Mouse (Mus musculus): ENCODE data around the gene Flrt2.
A peak's percentile ranks its signal among the peaks of the same experiment; 100 is the strongest.

The Flrt2 gene

DNA sequence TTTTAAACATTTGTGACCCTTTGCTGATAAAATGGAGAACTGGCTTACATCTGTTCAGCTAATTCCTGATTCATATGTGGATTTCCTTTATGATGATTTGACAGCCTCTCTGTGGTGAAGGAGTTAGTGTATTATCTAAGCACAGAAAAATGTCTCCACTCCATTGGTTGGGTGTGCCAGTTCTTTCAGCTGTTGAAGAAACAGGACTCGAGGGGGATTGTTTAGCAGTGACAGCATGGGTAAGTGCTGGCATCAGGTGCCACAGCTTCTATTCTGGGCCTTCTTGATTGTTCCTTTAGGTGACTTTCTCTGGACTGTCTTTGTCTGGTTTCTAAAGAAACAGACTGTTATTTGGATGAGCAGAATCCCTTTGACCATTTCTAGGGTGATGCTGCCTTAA is 42.0 kb downstream of the Flrt2 start:
- no peak for DNase-seq (ENCODE audit: low spot score in 2 of 2)

DNA sequence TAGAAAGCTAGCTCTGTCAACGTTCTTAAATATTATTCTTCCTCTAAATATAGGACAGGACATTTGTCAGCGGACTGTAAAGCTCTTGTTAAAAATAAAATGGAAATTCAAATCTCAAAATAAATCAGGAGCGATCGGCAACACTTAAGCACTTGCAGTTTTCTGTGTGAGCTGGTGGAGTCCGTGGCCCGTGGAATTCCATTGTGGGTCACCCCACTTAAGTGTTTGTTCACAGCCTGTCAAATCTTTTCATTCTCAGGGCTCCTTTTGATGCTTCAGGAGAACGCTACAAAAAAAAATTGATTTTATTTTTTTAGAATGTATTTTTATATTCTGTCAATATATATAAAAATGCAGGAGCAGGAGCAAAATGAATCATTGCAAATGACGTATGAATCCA is 45.5 kb downstream of the Flrt2 start:
- DNase-seq (ENCODE audit: low spot score in 2 of 2) = no peak

DNA sequence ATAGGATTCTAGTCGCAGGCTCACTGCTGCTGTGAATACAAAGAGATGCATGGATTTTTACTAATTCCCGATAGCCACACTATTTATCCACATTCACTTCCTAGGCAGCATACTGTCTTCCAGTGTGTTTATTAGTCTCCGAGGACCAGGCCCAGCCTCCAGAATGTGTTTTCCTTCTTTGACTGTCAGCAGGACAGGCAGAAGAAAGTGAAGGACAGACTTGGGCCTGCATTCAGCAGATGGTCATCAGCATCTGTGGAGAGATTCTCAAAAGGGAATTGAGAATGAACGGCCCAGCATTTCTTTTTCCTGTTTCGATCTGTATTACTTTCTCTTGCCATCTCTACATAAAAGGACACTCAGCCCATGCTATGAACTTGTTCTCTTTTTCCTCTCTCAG is 46.0 kb downstream of the Flrt2 start:
- DNase-seq (ENCODE audit: low spot score in 2 of 2) = no peak

DNA sequence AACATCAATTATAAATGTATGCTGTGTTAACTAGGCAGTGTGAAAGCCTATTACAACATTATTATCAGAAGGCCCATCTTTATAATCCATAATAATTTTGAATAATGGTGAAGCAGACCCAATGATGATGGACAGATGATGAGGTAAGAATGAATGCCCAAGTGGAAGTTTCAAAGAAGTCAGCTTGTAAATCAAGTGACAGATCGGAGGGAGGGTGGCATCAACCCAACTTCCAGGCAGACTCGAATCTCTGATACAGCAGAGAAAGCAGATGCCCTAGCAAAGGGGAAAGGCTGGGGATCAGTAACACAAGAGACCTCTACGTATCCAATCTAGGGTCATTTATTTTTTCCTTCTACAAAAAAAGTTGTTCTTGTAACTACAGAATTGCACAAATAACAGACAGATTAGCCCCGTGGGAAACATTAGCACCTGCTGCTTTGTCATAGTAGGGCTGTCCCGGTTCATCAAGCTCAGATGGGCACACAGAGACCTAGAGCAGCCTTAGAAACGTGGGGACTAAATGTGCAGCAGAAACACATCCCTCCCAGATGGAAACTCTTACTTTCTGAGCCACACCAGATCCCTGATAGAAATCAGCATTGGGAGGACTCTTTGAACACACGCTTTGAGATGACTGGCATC is 46.6 kb downstream of the Flrt2 start:
- DNase-seq (ENCODE audit: low spot score in 2 of 2) = no peak

DNA sequence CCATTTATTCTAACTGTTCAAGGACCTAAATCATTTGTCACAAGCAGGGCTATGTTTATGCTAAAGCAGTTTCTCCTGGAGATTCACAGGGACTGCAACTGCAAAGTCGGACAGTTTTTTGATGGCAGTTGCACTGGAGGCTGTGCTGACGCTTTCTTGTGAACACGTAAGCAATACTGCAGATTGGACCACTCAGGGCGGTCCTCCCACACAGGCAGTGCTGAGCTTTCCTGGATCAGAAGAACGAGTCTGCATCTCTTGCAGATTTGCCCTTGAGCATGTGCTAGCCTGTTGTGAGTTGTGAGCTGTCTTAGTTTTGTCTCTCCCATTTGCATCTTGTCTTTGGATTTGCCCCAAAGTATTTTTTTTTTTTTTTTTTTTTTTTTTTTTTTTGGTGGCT is 47.7 kb downstream of the Flrt2 start:
- DNase-seq (ENCODE audit: low spot score in 2 of 2) = no peak

DNA sequence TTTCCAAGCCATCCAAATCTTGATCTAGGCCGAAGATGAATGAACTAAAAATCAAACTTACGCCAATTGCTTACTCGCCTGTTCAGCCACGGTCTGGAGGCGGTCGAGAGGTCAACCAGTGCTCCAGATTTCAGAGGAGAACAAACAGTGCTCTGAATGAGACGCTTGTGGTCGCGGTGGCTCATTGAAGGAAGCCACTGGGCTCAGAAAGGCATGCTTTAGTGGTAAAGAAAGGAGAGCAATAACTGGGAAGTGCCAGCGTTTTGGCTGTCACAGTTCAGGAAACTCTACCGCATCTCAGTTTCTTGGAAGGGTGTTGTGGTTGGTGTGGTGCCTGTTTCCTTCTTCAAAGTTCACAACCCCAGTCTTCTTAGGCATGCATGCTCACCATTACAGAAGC is 49.3 kb downstream of the Flrt2 start:
- DNase-seq (ENCODE audit: low spot score in 2 of 2) = no peak

DNA sequence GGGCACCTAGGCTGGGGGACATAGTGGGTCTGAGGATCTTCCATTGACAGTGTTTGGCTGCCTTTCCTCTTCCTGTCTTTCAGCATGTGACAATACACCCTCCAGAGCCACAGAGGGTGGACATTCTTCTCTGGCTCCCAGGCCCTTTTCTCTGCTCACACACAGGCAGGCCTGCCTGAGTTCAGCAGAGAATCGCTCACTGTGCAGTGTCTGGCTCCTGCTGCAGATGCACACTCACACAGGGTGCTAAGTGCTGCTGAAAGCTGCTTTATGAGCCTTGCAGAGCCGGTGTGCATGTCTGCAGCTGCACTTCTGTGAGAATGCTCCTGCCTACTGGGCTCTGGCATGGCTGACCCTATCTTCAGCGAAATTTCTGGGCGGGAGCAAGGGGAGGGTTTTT is 52.3 kb downstream of the Flrt2 start:
- peak in 1 of 2 experiments; percentile 26 for DNase-seq (ENCODE audit: low spot score in 2 of 2)

DNA sequence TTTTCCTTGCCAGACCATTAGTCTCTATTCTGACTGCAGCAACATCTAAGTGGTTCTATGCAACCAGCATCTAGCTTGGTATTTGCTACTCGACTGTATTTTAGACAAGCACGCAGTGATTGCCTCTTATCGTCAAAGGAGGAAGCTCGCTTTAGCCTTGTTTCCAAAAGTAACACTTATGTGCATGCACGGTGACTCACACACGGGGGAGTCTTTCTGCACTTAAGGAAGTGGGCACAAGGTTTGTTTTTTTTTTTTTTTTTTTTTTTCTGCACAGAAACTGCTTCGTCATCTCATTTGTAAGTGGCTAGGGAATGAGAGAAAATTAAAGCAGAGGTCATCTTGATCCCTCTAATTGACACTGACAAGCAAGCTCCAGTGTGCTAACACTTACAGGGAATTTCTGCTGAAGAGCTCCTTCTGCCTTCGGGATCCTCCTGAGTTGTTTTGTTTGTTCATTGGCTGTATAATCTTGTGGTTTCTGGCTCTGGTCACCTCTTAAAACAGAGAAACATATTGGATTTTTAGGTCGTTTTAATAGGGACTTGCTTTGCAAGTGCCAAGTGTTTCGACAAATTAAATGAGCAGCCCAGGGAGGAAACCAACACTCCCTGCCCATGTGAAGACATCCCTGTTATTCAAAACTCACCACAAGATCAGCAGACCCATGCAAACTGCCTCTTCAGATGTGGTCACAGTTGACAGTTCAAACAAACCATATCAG is 55.0 kb downstream of the Flrt2 start:
- no peak for DNase-seq (ENCODE audit: low spot score in 2 of 2)

DNA sequence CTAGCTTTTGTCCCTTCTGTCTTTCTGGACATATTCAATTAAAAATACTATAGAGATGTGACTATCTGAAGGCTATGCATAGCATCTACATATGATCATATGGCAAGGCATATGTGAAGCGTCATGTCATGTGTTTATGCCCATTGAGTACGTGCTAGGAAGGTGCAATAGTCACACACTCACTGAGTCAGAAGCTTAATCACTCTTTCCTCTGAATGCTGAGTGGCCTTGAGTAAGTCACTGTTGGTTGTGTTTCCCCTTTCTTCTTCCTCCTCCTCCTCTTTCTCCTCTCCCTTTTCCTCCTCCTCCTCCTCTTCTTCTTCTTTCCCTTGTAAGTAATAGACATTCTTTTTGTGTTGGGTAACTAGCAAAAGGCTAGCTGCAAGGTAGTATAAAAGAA is 56.7 kb downstream of the Flrt2 start:
- DNase-seq (ENCODE audit: low spot score in 2 of 2) = no peak

DNA sequence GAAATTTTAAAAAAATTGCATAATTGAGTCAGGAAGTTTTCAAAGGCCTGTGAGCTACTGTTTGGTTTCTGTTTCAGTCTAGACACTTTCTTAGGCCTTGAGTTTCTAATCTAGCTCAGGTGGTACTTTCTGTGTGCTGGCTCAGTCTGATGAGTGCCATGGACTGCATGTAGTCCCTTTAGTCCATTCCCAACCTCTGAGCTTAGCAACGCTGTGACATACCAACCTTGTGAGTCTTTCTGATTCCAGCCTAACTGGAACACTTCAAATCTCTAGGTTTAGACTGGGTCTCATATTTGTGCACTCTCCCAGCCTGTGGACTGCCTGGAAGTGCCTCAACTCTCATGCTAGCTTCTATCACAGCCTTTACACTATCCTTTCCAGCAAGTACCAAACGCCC is 57.2 kb downstream of the Flrt2 start:
- no peak for DNase-seq (ENCODE audit: low spot score in 2 of 2)

DNA sequence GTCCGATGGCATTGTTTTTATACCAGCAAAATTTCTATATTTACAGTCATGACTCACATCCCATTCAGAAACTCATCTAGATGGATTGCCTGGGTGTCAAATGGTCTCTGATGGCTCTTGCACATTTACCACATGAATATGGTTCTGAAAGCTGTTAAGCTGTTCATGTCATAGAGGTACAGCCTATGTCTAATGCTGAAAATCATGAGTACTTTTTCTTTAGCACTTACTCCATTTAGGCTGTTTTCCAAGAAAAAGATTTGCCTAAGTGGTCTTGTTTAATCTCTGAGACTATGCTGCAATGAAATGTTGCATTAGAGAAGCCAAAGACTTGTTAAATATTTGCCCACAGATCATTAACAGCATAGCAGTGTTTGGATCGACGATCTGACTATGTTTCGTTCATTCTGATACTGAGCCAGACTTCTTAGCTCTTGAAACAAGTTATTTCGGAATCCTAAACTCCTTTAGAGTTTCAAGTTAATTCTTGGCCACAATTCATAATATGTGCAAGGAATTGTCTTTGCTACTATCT is 67.3 kb downstream of the Flrt2 start:
- DNase-seq (ENCODE audit: low spot score in 2 of 2) = no peak

DNA sequence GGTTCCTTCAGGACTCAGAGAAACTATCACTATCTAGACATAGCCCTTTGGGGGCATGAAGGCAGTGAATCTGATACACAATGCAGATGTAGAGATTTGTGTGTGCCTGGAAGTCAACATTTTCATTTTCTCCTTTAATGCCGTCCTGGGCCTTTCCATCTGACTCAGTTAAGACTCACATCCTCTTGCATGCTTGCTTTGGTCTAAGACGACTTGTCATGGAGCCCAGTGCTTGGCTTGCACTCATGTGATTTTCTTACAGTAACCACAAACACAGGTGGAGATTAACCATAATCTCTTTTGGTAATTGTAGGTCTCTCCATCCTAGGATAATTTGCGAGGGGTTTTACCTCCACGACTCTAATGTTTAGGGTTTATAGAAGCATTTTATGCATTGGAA is 73.2 kb downstream of the Flrt2 start:
- DNase-seq (ENCODE audit: low spot score in 2 of 2) = no peak

DNA sequence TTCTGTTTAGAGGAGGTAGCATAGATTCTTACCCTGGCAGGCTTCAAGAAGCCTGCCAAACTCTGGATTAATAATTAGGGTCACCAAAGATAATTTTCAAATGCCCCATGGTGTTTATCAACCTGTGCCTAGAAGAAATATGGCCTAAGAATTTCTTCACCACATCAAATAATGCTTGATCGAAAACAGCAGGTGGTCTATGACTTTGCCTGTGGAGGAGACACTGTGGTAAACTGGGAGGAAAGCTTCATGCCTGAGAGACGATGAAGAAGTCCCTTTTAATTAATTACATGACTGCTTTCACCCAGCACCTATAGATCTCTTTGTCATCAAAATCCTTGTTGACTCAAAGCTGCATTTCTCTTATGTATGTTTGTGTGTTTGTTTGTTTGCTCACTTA is 77.0 kb downstream of the Flrt2 start:
- DNase-seq (ENCODE audit: low spot score in 2 of 2) = no peak

DNA sequence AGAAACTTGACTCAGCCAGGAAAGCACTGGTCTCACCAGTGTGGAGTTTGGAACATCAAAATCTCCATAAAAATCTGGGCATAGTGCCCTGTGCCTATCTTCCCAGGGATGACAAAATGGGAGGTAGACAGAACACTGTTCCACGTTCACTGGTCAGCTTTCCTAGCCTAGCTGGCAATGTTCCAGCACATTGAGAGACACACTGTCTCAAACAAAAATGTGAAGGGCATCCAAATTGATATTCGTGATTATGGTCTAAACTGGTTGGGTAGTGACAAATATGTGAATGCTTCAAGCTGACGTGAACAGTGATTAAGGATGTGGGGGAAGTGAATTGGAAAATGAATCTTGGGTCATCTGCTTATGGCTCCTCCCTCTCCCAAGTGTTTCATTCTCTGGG is 78.2 kb downstream of the Flrt2 start:
- DNase-seq (ENCODE audit: low spot score in 2 of 2) = no peak

DNA sequence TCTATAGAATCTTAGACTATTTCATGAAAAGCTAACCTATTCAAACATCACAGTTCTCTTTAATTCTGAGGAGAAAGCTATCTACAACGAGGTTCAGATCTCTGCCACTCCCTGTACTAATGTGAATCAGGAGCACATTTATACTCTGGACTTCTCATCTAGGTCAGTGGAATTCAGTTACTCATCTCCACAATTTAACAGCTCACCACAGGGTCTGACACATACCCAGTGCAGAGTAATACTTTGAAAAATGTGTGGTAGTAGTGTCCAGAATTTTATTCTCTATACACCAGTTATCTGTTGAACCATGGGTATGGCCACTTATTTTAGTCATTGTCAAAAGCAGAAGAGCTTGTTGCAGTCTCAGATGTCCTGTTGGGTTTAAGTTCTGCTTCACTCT is 98.1 kb downstream of the Flrt2 start:
- DNase-seq (ENCODE audit: low spot score in 2 of 2) = no peak

DNA sequence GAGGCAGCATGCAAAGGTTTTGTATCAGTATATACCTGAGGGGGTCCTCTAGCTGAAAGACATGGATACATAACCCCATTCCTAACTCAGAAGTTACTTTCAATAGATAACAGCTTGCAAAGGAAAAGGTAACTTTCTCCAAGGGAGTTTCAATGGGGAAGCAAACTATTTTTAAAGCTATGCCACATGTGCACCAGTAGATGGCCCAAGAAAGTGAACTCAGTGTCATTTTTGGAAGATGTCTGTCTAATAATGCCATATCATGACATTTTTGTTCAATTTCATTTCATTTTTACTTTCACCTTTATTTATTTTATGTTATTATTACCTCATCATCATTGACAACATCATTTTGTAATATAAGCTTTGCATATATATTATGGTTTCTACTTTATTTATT is 124.6 kb downstream of the Flrt2 start:
- DNase-seq (ENCODE audit: low spot score in 2 of 2) = no peak
